8 mouse cellular contexts compared by ENCODE assay signal in the genomic region with DNA sequence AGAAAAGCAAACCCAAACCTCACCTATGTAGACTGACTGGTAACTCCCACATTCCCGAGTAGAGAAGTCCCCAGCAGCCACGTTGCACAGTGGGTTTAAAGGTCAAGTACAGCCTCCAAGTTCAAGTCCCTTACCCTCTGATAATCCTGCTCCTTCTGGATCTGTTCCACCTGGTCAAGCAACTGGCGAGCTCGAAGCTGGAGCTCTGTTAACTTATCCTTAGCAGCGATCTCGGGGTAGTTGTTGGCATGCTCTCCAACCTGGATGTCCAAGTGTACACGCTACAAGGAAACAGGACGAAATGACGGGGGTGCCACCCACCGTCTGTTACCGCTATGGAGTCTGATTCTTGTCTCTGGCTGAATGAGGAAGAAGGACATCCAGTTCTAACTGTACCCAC. TPM values are rescaled to one million over a fixed set of nuclear protein-coding genes. Genes with fewer than 3 reads are reported as not detected.
DNase-seq lines count a peak whose midpoint lies in the region; ATAC-seq and TF ChIP-seq lines count a peak whose summit lies in the region.

No protein-coding gene starts in this region.

- no peak for TF ChIP-seq CTCF in left cerebral cortex, adult 2 months (IDR thresholded peaks at IDR 0.05)
- no peak for TF ChIP-seq CTCF in midbrain, postnatal 0 days (IDR thresholded peaks at IDR 0.05)

- H3K4me1 ChIP-seq in embryonic facial prominence, embryonic 14.5 days (ENCODE audit: control insufficient read depth, insufficient read depth, low read length) = peaks cover 7% of the 10 kb centered on the region
- peaks cover 16% of the 10 kb centered on the region; the same call in 1 of the 2 replicates for H3K4me1 ChIP-seq in kidney, embryonic 14.5 days (ENCODE audit: control insufficient read depth, insufficient read depth, low read length)
- peaks cover 8% of the 10 kb centered on the region for H3K4me1 ChIP-seq in midbrain, postnatal 0 days (ENCODE audit: insufficient read depth, low read length)

- H3K27me3 ChIP-seq in embryonic facial prominence, embryonic 14.5 days (replicated peaks; ENCODE audit: control insufficient read depth, insufficient read depth, low read length) = no peaks in the 10 kb centered on the region
- H3K27me3 ChIP-seq in kidney, embryonic 14.5 days (ENCODE audit: control insufficient read depth, insufficient read depth, low read length) = no peaks in the 10 kb centered on the region
- H3K27me3 ChIP-seq in midbrain, postnatal 0 days (ENCODE audit: insufficient read depth, low read length) = no peaks in the 10 kb centered on the region

- H3K27ac ChIP-seq in left cerebral cortex, adult 2 months = peak overlapping the region; percentile 92
- no peak overlapping the region for H3K27ac ChIP-seq in embryonic facial prominence, embryonic 14.5 days (replicated peaks; ENCODE audit: low read depth, low read length)
- H3K27ac ChIP-seq in kidney, embryonic 14.5 days (ENCODE audit: low read depth, low read length) = no peak overlapping the region
- no peak overlapping the region for H3K27ac ChIP-seq in midbrain, postnatal 0 days (ENCODE audit: low read depth, low read length)

- no peaks in the 10 kb centered on the region for H3K9me3 ChIP-seq in embryonic facial prominence, embryonic 14.5 days (ENCODE audit: control insufficient read depth, low read length)
- H3K9me3 ChIP-seq in kidney, embryonic 14.5 days (ENCODE audit: control insufficient read depth, low read length) = no peaks in the 10 kb centered on the region
- no peaks in the 10 kb centered on the region for H3K9me3 ChIP-seq in midbrain, postnatal 0 days (ENCODE audit: low read length)

- WGBS in embryonic facial prominence, embryonic 14.5 days = 56% methylated on average over 11 of the region's 11 CpGs
- WGBS in kidney, embryonic 14.5 days = 45% methylated on average over 11 of the region's 11 CpGs
- 62% methylated on average over 11 of the region's 11 CpGs for WGBS in midbrain, postnatal 0 days

- H3K9ac ChIP-seq in embryonic facial prominence, embryonic 14.5 days (ENCODE audit: low read depth, low read length) = peak overlapping the region; percentile 83
- H3K9ac ChIP-seq in kidney, embryonic 14.5 days (ENCODE audit: low read depth, low read length) = peak overlapping the region; percentile 88
- peak overlapping the region; percentile 95 for H3K9ac ChIP-seq in midbrain, postnatal 0 days (replicated peaks; ENCODE audit: low read length, poor library complexity, severe bottlenecking)

- H3K4me2 ChIP-seq in embryonic facial prominence, embryonic 14.5 days (ENCODE audit: low read depth, low read length) = peak overlapping the region; percentile 91
- peak overlapping the region; percentile 91 for H3K4me2 ChIP-seq in kidney, embryonic 14.5 days (replicated peaks; ENCODE audit: low read depth, low read length)
- peak overlapping the region; percentile 64 for H3K4me2 ChIP-seq in midbrain, postnatal 0 days (ENCODE audit: low read depth, low read length, poor library complexity, severe bottlenecking)

- peak overlapping the region; percentile 99 for H3K4me3 ChIP-seq in left cerebral cortex, adult 2 months
- peak overlapping the region; percentile 78 for H3K4me3 ChIP-seq in embryonic facial prominence, embryonic 14.5 days (ENCODE audit: low read depth, low read length)
- H3K4me3 ChIP-seq in kidney, embryonic 14.5 days (ENCODE audit: low read length) = peak overlapping the region; percentile 92
- peak overlapping the region; percentile 92 for H3K4me3 ChIP-seq in midbrain, postnatal 0 days (ENCODE audit: low read depth, low read length)

- intact Hi-C loops in left cerebral cortex, adult 2 months (cut with DNase I) = loop anchor here (2.0 kb wide), 1 partner anchor 17 kb away; the partner anchor contains the start of gene Ogdh
- intact Hi-C loops in left cerebral cortex, postnatal 25 days (cut with DNase I) = loop anchor here (2.0 kb wide), 1 partner anchor 17 kb away; the partner anchor contains the start of gene Ogdh

- no peak for DNase-seq in left cerebral cortex, adult 2 months (ENCODE audit: extremely low spot score in 1 of 2, low spot score in 2 of 2)
- no peak for DNase-seq in left cerebral cortex, postnatal 25 days (ENCODE audit: low spot score in 2 of 2)
- no peak for DNase-seq in embryonic facial prominence, embryonic 14.5 days (ENCODE audit: low spot score)
- DNase-seq in midbrain, postnatal 0 days (ENCODE audit: low spot score) = no peak
- DNase-seq in layer of hippocampus, adult 11-12 months (ENCODE audit: low spot score) = no peak
- no peak for DNase-seq in spleen, adult 12 weeks (ENCODE audit: low spot score)

- H3K36me3 ChIP-seq in embryonic facial prominence, embryonic 14.5 days (ENCODE audit: control insufficient read depth, insufficient read depth, low read length) = peaks cover 26% of the 10 kb centered on the region
- H3K36me3 ChIP-seq in kidney, embryonic 14.5 days (ENCODE audit: control insufficient read depth, insufficient read depth, low read length) = peaks cover 19% of the 10 kb centered on the region
- peaks cover 12% of the 10 kb centered on the region for H3K36me3 ChIP-seq in midbrain, postnatal 0 days (ENCODE audit: insufficient read depth, low read length)

- no peak for ATAC-seq in embryonic facial prominence, embryonic 14.5 days (ENCODE audit: low read depth)
- ATAC-seq in kidney, embryonic 14.5 days (ENCODE audit: low FRiP score, low TSS enrichment) = no peak
- no peak for ATAC-seq in midbrain, postnatal 0 days (ENCODE audit: low FRiP score)
- no peak for ATAC-seq in inflammation-experienced regulatory T-cells, adult 6 months

RNA-seq across cellular contexts. Expression of gene Tmed4, which starts 1.1 kb away (rescaled TPM):
- 100 to 1,000 TPM in 1 of 2 experiments, 10 to 100 TPM in 1; 96.2 to 102 TPM for total RNA-seq in left cerebral cortex, adult 2 months (2021)
- 10 to 100 TPM; 88.9 to 94.6 TPM for total RNA-seq in left cerebral cortex, postnatal 25 days (2021)
- polyA plus RNA-seq in embryonic facial prominence, embryonic 14.5 days (2014; fragmentation: Nextera tagmentation; extraction: Ambion mirVana) = 109 and 117 TPM in 2 replicates
- polyA plus RNA-seq in kidney, embryonic 14.5 days (2014; fragmentation: Nextera tagmentation; extraction: Ambion mirVana) = 119 and 132 TPM in 2 replicates
- total RNA-seq in midbrain, postnatal 0 days (2014; rRNA removed) = 69.9 and 92.7 TPM in 2 replicates
- polyA plus RNA-seq in midbrain, postnatal 0 days (2015; fragmentation: Nextera tagmentation; extraction: Ambion mirVana) = 90.1 and 98.9 TPM in 2 replicates
- polyA plus RNA-seq in inflammation-experienced regulatory T-cells, adult 6 months (2017; shearing (Covaris generic)) = 10 to 100 TPM; 53.4 to 93.7 (median 81.4) TPM

RNA-seq across cellular contexts. Expression of gene Ddx56, which starts 6.0 kb away (rescaled TPM):
- total RNA-seq in left cerebral cortex, adult 2 months (2021) = 10 to 100 TPM; 48.1 to 50.2 TPM
- 10 to 100 TPM; 43.9 to 44.4 TPM for total RNA-seq in left cerebral cortex, postnatal 25 days (2021)
- polyA plus RNA-seq in embryonic facial prominence, embryonic 14.5 days (2014; fragmentation: Nextera tagmentation; extraction: Ambion mirVana) = 79.6 and 89.9 TPM in 2 replicates
- 80.7 and 112 TPM in 2 replicates for polyA plus RNA-seq in kidney, embryonic 14.5 days (2014; fragmentation: Nextera tagmentation; extraction: Ambion mirVana)
- 74.8 and 77.4 TPM in 2 replicates for total RNA-seq in midbrain, postnatal 0 days (2014; rRNA removed)
- 64.4 and 75.9 TPM in 2 replicates for polyA plus RNA-seq in midbrain, postnatal 0 days (2015; fragmentation: Nextera tagmentation; extraction: Ambion mirVana)
- polyA plus RNA-seq in inflammation-experienced regulatory T-cells, adult 6 months (2017; shearing (Covaris generic)) = 100 to 1,000 TPM in 1 of 3 experiments, 10 to 100 TPM in 2; 58.0 to 107 (median 96.8) TPM

RNA-seq across cellular contexts. Expression of gene Ogdh, which starts 17.8 kb away (rescaled TPM):
- total RNA-seq in left cerebral cortex, adult 2 months (2021) = 100 to 1,000 TPM; 232 to 245 TPM
- total RNA-seq in left cerebral cortex, postnatal 25 days (2021) = 100 to 1,000 TPM; 240 to 254 TPM
- 92.5 and 93.8 TPM in 2 replicates for polyA plus RNA-seq in embryonic facial prominence, embryonic 14.5 days (2014; fragmentation: Nextera tagmentation; extraction: Ambion mirVana)
- polyA plus RNA-seq in kidney, embryonic 14.5 days (2014; fragmentation: Nextera tagmentation; extraction: Ambion mirVana) = 46.8 and 108 TPM in 2 replicates
- 124 and 134 TPM in 2 replicates for total RNA-seq in midbrain, postnatal 0 days (2014; rRNA removed)
- polyA plus RNA-seq in midbrain, postnatal 0 days (2015; fragmentation: Nextera tagmentation; extraction: Ambion mirVana) = 136 and 139 TPM in 2 replicates
- polyA plus RNA-seq in inflammation-experienced regulatory T-cells, adult 6 months (2017; shearing (Covaris generic)) = 100 to 1,000 TPM; 132 to 161 (median 134) TPM

RNA-seq across cellular contexts. Expression of gene Npc1l1, which starts 43.7 kb away (rescaled TPM):
- total RNA-seq in left cerebral cortex, adult 2 months (2021) = 1 to 10 TPM in 1 of 2 experiments, under 1 TPM in 1; 0.77 to 1.0 TPM
- 1 to 10 TPM; 1.1 TPM for total RNA-seq in left cerebral cortex, postnatal 25 days (2021)
- 0.04 TPM in 1 of 2 replicates, not detected in the other for polyA plus RNA-seq in embryonic facial prominence, embryonic 14.5 days (2014; fragmentation: Nextera tagmentation; extraction: Ambion mirVana)
- polyA plus RNA-seq in kidney, embryonic 14.5 days (2014; fragmentation: Nextera tagmentation; extraction: Ambion mirVana) = 0.05 and 0.11 TPM in 2 replicates
- total RNA-seq in midbrain, postnatal 0 days (2014; rRNA removed) = 0.05 TPM in 1 of 2 replicates, not detected in the other
- 0.09 and 0.11 TPM in 2 replicates for polyA plus RNA-seq in midbrain, postnatal 0 days (2015; fragmentation: Nextera tagmentation; extraction: Ambion mirVana)
- not detected for polyA plus RNA-seq in inflammation-experienced regulatory T-cells, adult 6 months (2017; shearing (Covaris generic))
